ENCODE assay signal across 23 mouse cellular contexts in genomic region chr15:4630611-4631010, GRCm38 (mm10).
A peak's percentile ranks its signal among the peaks of the same experiment; 100 is the strongest.
DNase-seq lines count a peak whose midpoint lies in the region; ATAC-seq lines count a peak whose summit lies in the region.
"Had no signal": no experiment of that assay in that cellular context is flagged by ENCODE, and none has a peak within 500 bp of the region (broad histone marks: within the 10 kb centered on the region; RNA-seq: fewer than 3 reads in every experiment).

No protein-coding gene starts in this region.

- peak; percentile 38 for DNase-seq in gastrocnemius, adult 18-20 months (ENCODE audit: low spot score)
- no peak for DNase-seq in gastrocnemius, postnatal 4 days (ENCODE audit: low spot score in 2 of 2)
- DNase-seq in heart, adult 11 months, result peak; percentile 90
- DNase-seq in heart, postnatal 10 days, result no peak
- DNase-seq in brain, adult 2 months (ENCODE audit: low read depth, low spot score), result peak; percentile 11
- DNase-seq in gastrocnemius, postnatal 25 days, result peak; percentile 29
- no peak for DNase-seq in thymus, postnatal 36 days
- DNase-seq: adrenal gland, adult 8-10 months; adrenal gland, postnatal 14 days; adrenal gland, postnatal 36 days; B cell, adult 2 months; cerebellum, adult 11 months; cerebellum, adult 18-20 months; cerebellum, adult 8-10 months; cerebellum, adult 9-11 months; cerebellum, postnatal 14 days; cerebellum, postnatal 36 days; embryo, embryonic 11 days had no signal

- ATAC-seq in monocyte, adult 5-6 weeks (replicated peaks; ENCODE audit: insufficient number of reproducible peaks, low FRiP score, low TSS enrichment, poor library complexity, severe bottlenecking), result no peak
- ATAC-seq: activated CD4-positive, CD25-positive, alpha-beta regulatory T cell, adult 4 months; CD4-positive, CD25-positive, alpha-beta regulatory T cell, adult 4 months; forebrain, embryonic 14.5 days; Patski had no signal

- intact Hi-C loops in heart, postnatal 10 days (cut with DNase I), result no loop called here

Comparison
In these comparisons a context has a peak if more than half of its experiments do, and no peak if none do; other contexts are left out.
1. DNase-seq: peak in gastrocnemius, adult 18-20 months (single experiment), heart, adult 11 months (single experiment), brain, adult 2 months (single experiment) and gastrocnemius, postnatal 25 days (single experiment); none in gastrocnemius, postnatal 4 days (0 of 2), heart, postnatal 10 days (0 of 2) and thymus, postnatal 36 days (0 of 2).